Mouse (Mus musculus): ENCODE measurements around the gene Hpn. TPM values are rescaled to one million over a fixed set of nuclear protein-coding genes. Genes with fewer than 3 reads are reported as not detected.

Gene Hpn
- total RNA-seq, 2 experiments from 2014 or later, result 15.0 to 20.7 TPM

- DNase-seq (ENCODE audit: low spot score), result no peak
These were observed 58.6 kb downstream of the Hpn start for GRCm38 (mm10) chr7:31056448-31056847.

- DNase-seq (ENCODE audit: low spot score), result no peak
These were observed 59.2 kb downstream of the Hpn start for GRCm38 (mm10) chr7:31055883-31056282.

DNA sequence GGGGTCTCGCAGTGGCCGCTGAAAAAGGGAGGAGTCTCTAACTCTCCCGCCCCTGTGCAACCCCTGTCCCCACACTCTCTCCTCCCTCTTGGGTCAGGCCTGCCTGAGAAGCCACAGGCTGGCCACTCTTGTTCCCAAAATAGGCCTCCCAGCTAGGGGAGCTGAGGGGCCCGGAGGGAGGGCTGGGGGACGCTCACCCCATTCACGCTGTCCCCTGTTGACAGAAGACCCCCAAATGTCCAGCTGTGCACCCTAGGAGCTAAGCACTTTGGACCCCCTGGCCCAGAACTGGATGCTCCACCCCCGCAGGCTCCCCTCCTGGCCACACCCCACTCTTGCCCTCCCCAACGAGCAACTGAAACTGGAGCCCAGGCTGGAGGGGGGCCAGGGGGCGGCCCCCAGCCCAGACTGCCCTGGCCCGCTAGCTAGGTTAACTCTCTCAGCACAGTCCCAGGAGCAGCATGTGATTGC is 59.7 kb downstream of the Hpn start:
- peak; percentile 93 for DNase-seq (ENCODE audit: low spot score)

DNA sequence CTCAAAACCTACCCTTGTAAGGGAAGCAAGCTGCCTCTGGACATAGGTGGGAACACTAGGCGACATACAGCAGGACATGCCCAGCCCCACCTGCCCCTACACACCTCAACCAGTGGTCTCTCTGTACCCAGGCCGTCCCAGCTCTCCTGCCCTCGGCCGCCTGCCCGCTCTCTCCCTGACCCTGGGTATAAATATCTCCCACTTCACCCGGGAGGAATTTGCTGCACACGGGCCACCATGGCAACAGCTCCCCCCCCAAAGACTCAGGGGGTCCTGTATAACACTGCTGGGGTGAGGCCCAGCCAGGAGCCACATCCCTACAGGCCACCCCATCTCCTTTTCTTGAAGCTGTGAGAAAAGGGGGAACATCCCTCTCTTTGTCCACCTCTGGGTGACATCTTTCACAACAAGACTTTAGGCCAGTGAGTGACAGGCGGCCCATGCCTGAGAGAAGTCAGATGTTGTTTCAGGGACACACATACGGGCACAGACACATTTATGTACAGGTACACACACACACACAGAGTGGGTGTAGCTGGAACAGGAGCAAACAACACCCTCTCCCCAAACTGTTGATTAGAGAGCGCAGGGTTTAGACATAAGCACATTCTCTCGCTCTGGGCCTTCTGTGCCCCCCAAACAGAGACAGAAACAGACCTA is 60.3 kb downstream of the Hpn start:
- DNase-seq (ENCODE audit: low spot score), result peak; percentile 81

GRCm38 (mm10) chr7:31053882-31054447 is 61.1 kb downstream of the Hpn start:
- no peak for DNase-seq (ENCODE audit: low spot score)

GRCm38 (mm10) chr7:31052636-31053434 is 62.3 kb downstream of the Hpn start:
- peak; percentile 39 for DNase-seq (ENCODE audit: low spot score)

GRCm38 (mm10) chr7:31052251-31052635 is 62.8 kb downstream of the Hpn start:
- DNase-seq (ENCODE audit: low spot score), result no peak

DNA sequence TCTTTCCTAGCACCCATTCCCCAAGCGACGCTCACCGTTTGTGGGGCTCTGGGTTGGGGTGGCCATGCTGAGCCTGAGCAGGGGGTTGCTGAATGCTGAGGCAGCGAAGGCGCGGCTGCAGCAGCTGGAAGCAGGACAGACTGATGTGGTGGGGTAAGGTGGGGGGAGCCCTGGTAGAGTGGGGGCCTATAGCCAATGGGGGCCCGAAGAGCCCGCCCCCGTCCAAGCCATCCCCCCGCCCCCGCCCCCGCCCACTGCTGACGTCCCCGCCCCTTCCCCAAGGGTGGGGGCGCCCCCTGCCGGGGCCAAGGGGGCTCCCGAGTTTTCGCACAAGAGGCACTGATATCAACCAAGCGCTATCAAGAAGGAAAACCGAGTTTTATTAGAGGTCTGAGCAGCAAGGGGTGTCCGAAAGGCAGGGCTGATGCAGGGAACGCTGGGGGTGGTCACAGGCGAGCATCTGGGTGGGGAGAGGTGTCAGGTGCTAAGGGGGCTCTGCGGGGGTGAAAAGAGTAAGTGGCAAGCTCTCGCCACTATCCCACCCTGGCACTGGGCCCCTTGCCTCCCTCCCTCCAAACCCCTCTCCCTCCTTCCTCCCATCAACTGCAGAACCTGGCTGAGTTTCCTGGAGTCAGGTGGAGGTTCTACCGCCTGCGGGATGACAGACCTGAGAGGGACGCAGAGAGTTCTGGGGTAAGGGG is 63.6 kb downstream of the Hpn start, which contains the start of gene Fxyd7:
Fxyd7 (minus strand) TSS at position 147 of the 701 bp plus-strand sequence.
- DNase-seq (ENCODE audit: low spot score), result no peak

- DNase-seq (ENCODE audit: low spot score), result no peak
These were observed 64.2 kb downstream of the Hpn start for GRCm38 (mm10) chr7:31050921-31051320.

GRCm38 (mm10) chr7:31050487-31050886 is 64.6 kb downstream of the Hpn start:
- no peak for DNase-seq (ENCODE audit: low spot score)

- no peak for DNase-seq (ENCODE audit: low spot score)
These were observed 65.2 kb downstream of the Hpn start for GRCm38 (mm10) chr7:31049846-31050281.

DNA sequence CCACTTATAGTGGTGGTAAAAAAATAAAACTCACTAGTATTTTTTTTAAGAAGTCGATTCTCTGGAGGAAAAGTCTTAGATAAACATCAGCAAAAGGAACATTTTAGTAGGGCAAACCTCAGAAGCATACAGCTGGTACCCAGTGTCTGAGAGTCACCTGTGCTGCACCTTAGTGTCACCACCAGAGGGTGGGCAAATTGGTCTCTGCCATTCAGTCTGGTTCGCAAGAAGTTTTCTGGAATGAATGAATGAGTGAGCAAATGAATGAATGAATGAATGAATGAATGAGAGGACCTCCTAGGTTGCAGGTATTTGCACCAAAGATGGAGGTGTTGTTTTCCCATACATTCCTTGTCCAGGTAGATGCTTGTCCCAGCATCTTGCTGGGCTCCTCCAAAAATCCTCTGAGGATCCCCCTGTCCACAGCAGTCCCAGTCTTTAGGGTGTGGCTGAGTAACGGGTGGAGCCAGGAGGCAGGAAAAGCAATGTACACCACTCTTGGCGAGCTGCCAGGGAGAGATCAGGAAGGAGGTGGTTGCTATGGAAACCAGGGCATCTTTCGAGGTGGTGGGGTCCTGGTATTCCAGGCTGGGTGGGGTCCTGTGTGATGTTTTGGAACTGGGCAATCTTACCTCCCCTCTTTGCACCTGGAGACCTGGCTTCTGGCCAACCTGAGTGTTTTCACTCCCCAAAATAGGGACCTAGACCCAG is 65.8 kb downstream of the Hpn start:
- no peak for DNase-seq (ENCODE audit: low spot score)

Other genes with a start within 250 kb of the Hpn start
- gene Cd22, start 234.9 kb downstream of the Hpn start, total RNA-seq (2021), result not detected
- under 1 TPM; 0.48 to 0.76 TPM for gene Mag, start 200.4 kb downstream of the Hpn start, total RNA-seq (2021)
- gene Hamp2, start 190.6 kb downstream of the Hpn start, total RNA-seq (2021), result not detected
- gene Hamp, start 171.3 kb downstream of the Hpn start, total RNA-seq (2021), result 1 to 10 TPM in 1 of 2 experiments, not detected in 1; 2.2 TPM
- gene Usf2, start 158.5 kb downstream of the Hpn start, total RNA-seq (2021), result 10 to 100 TPM; 80.6 to 92.8 TPM
- under 1 TPM; 0.30 to 0.55 TPM for gene Lsr, start 141.8 kb downstream of the Hpn start, total RNA-seq (2021)
- not detected for gene Fam187b, start 141.5 kb downstream of the Hpn start, total RNA-seq (2021)
- gene Fxyd5, start 72.8 kb downstream of the Hpn start, total RNA-seq (2021), result 10 to 100 TPM in 1 of 2 experiments, 1 to 10 TPM in 1; 7.6 to 13.4 TPM
- gene Fxyd7, start 63.8 kb downstream of the Hpn start, total RNA-seq (2021), result 1 to 10 TPM in 1 of 2 experiments, under 1 TPM in 1; 0.94 to 1.2 TPM
- gene Fxyd1, start 58.1 kb downstream of the Hpn start, total RNA-seq (2021), result 1,000 to 10,000 TPM in 1 of 2 experiments, 100 to 1,000 TPM in 1; 983 to 1,012 TPM
- 1 to 10 TPM; 1.7 to 3.5 TPM for gene Lgi4, start 55.9 kb downstream of the Hpn start, total RNA-seq (2021)
- 1 to 10 TPM in 1 of 2 experiments, under 1 TPM in 1; 1.00 to 1.6 TPM for gene Fxyd3, start 38.6 kb downstream of the Hpn start, total RNA-seq (2021)
- 100 to 1,000 TPM; 924 to 953 TPM for gene Scn1b, start 11.7 kb upstream of the Hpn start, total RNA-seq (2021)
- gene Gramd1a, start 40.6 kb upstream of the Hpn start, total RNA-seq (2021), result 10 to 100 TPM; 35.7 to 37.1 TPM
- gene Scgb2b2, start 175.2 kb upstream of the Hpn start, total RNA-seq (2021), result not detected
- gene Scgb1b2, start 176.5 kb upstream of the Hpn start, total RNA-seq (2021), result not detected
- not detected for gene Scgb2b3, start 246.8 kb upstream of the Hpn start, total RNA-seq (2021)